Mouse (Mus musculus): Measurements from ENCODE around the gene Mettl21c.

- TF ChIP-seq CTCF (IDR thresholded peaks at IDR 0.05; ENCODE audit: low read depth, low read length) = no peak
- TF ChIP-seq POLR2A (IDR thresholded peaks at IDR 0.05; ENCODE audit: borderline replicate concordance, low read depth, low read length) = no peak
Measured at GRCm38 (mm10) chr1:44032948-44033347, 13.1 kb upstream of the Mettl21c start.
